Mouse (Mus musculus): ENCODE results near the gene Tm6sf1.
"Not testable (repeated sequence)": the region's sequence is repeated elsewhere in the genome, so short reads cannot be mapped to it uniquely, and the experiment has no call there.

Gene Tm6sf1

GRCm38 (mm10) chr7:81858968-81859721, at the start of gene Tm6sf1:
Gene Tm6sf1, plus strand, starts transcription at chr7:81859001.
- no peak for DNase-seq (ENCODE audit: low spot score)

- DNase-seq (ENCODE audit: low spot score), result no peak
Measured at GRCm38 (mm10) chr7:81824906-81825305, 33.9 kb upstream of the Tm6sf1 start.

- DNase-seq (ENCODE audit: low spot score), result no peak
Measured at GRCm38 (mm10) chr7:81825381-81825780, 33.4 kb upstream of the Tm6sf1 start.

- no peak for DNase-seq (ENCODE audit: low spot score)
Measured at GRCm38 (mm10) chr7:81827806-81828667, 30.8 kb upstream of the Tm6sf1 start.

GRCm38 (mm10) chr7:81828681-81829378, 30.0 kb upstream of the Tm6sf1 start:
- DNase-seq (ENCODE audit: low spot score), result peak; percentile 52

- DNase-seq (ENCODE audit: low spot score), result peak; percentile 79
Measured at GRCm38 (mm10) chr7:81829379-81829894, 29.4 kb upstream of the Tm6sf1 start, which contains the start of gene Btbd1. Gene Btbd1, minus strand, starts transcription at chr7:81829431.

GRCm38 (mm10) chr7:81834847-81835246, 24.0 kb upstream of the Tm6sf1 start:
- no peak for DNase-seq (ENCODE audit: low spot score)

GRCm38 (mm10) chr7:81835430-81835829, 23.4 kb upstream of the Tm6sf1 start:
- DNase-seq (ENCODE audit: low spot score), result no peak

- not testable (repeated sequence) for DNase-seq (ENCODE audit: low spot score)
Measured at GRCm38 (mm10) chr7:81837771-81838170, 21.0 kb upstream of the Tm6sf1 start.

- DNase-seq (ENCODE audit: low spot score), result no peak
Measured at GRCm38 (mm10) chr7:81839746-81840145, 19.1 kb upstream of the Tm6sf1 start.

GRCm38 (mm10) chr7:81840661-81841181, 18.1 kb upstream of the Tm6sf1 start:
- no peak for DNase-seq (ENCODE audit: low spot score)

- no peak for DNase-seq (ENCODE audit: low spot score)
Measured at GRCm38 (mm10) chr7:81841439-81841838, 17.4 kb upstream of the Tm6sf1 start.

- no peak for DNase-seq (ENCODE audit: low spot score)
Measured at GRCm38 (mm10) chr7:81842141-81842540, 16.7 kb upstream of the Tm6sf1 start.

- DNase-seq (ENCODE audit: low spot score), result no peak
Measured at GRCm38 (mm10) chr7:81842998-81843397, 15.8 kb upstream of the Tm6sf1 start.

- no peak for DNase-seq (ENCODE audit: low spot score)
Measured at GRCm38 (mm10) chr7:81843903-81844302, 14.9 kb upstream of the Tm6sf1 start.

GRCm38 (mm10) chr7:81844801-81845200, 14.0 kb upstream of the Tm6sf1 start:
- DNase-seq (ENCODE audit: low spot score), result no peak

- no peak for DNase-seq (ENCODE audit: low spot score)
Measured at GRCm38 (mm10) chr7:81845313-81845712, 13.5 kb upstream of the Tm6sf1 start.

- no peak for DNase-seq (ENCODE audit: low spot score)
Measured at GRCm38 (mm10) chr7:81846008-81846407, 12.8 kb upstream of the Tm6sf1 start.

- no peak for DNase-seq (ENCODE audit: low spot score)
Measured at GRCm38 (mm10) chr7:81847010-81847409, 11.8 kb upstream of the Tm6sf1 start.

- DNase-seq (ENCODE audit: low spot score), result no peak
Measured at GRCm38 (mm10) chr7:81847777-81848176, 11.0 kb upstream of the Tm6sf1 start.

- DNase-seq (ENCODE audit: low spot score), result no peak
Measured at GRCm38 (mm10) chr7:81849214-81849613, 9.6 kb upstream of the Tm6sf1 start.

GRCm38 (mm10) chr7:81849633-81850032, 9.2 kb upstream of the Tm6sf1 start:
- no peak for DNase-seq (ENCODE audit: low spot score)

Data from lung, postnatal 25 days (tissue).